Mouse (Mus musculus) spleen, postnatal 4 days (tissue): Measurements from ENCODE around the gene Cd209f.
A peak's percentile ranks its signal among the peaks of the same experiment; 100 is the strongest.
"Not testable (repeated sequence)": the region's sequence is repeated elsewhere in the genome, so short reads cannot be mapped to it uniquely, and the experiment has no call there.

Source experiments
- DNase-seq, 2 experiments: peaks; one replicate each; pipeline ENCODE4 v3.0.0; 2022; ENCODE audit warnings: low spot score in 2 of 2

Gene Cd209f

GRCm38 (mm10) chr8:4105735-4106134, at the start of gene Cd209f:
TSS of gene Cd209f (minus strand) at chr8:4105835.
- not testable (repeated sequence) for DNase-seq

- no peak for DNase-seq
Observed at GRCm38 (mm10) chr8:4154878-4155277, 49.2 kb upstream of the Cd209f start.

- no peak for DNase-seq
Observed at GRCm38 (mm10) chr8:4147272-4147671, 41.6 kb upstream of the Cd209f start.

DNA sequence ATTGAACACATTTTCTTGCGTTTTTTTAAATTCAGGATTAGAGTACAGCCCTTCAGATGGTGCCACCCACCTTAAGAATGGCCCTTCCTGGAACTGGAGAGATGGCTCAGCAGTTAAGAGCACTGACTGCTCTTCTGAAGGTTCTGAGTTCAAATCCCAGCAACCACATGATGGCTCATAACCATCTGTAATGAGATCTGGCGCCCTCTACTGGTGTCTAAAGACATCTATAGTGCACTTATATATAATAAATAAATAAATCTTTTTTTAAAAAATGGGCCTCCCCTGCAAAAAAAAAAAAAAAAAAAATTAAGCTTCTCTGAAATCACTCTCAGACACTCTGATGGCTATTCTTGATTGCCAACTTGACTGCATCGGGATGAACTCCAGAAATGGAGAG, 36.1 kb upstream of the Cd209f start:
- no peak for DNase-seq

- peak; percentile 66 to 87 for DNase-seq
Observed at GRCm38 (mm10) chr8:4139660-4140646, 34.3 kb upstream of the Cd209f start.

DNA sequence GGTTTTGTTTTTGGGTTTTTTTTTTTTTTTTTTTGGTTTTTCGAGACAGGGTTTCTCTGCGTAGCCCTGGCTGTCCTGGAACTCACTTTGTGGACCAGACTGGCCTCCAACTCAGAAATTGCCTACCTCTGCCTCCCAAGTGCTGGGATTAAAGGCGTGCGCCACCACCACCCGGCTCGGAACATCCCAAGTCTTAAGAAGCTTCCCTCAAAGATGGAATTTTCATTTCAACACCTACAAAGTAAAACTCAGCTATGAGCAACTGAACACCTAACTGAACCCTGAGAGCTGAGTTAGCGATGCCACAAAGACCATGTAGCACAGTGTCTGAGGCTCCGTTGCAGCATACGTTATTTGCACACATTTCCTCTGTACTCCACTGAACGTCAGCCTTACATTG, 28.2 kb upstream of the Cd209f start, which contains the start of gene Cd209g:
Gene Cd209g (plus strand): TSS at position 301 of the 400 bp plus-strand sequence.
- no peak for DNase-seq

DNA sequence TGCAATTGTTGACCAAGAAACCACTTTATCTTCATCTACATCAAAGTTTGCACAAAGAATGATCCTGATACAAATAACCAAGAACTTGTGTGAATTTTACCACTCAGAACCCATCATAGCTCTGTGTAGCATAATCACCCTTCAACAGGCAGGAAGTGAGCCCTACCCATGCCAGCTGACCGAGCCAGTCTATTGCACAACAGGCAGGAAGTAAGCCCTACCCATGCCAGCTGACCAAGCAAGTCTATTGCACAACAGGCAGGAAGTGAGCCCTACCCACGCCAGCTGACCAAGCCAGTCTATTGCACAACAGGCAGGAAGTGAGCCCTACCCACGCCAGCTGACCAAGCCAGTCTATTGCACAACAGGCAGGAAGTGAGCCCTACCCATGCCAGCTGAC, 17.1 kb downstream of the Cd209f start:
- not testable (repeated sequence) for DNase-seq

- DNase-seq, result not testable (repeated sequence)
Observed at GRCm38 (mm10) chr8:4087180-4087722, 18.4 kb downstream of the Cd209f start.
